Mouse (Mus musculus) gastrocnemius, adult 2 months (tissue): ENCODE measurements around the gene Dpm1. TPM values are rescaled to one million over a fixed set of nuclear protein-coding genes. Genes with fewer than 3 reads are reported as not detected.

Source experiments
- DNase-seq: peaks from one replicate; pipeline ENCODE4 v3.0.0; 2022
- H3K27ac ChIP-seq: fragments of 200-600 bp; 2 replicates; pipeline ENCODE4 v1.8.1; 2022; ENCODE audit warnings: mild to moderate bottlenecking
- H3K4me3 ChIP-seq: fragments of 200-600 bp; 2 replicates; pipeline ENCODE4 v1.8.1; 2022; ENCODE audit warnings: mild to moderate bottlenecking, moderate library complexity
- CTCF ChIP-seq: fragments of 200-600 bp; IDR thresholded peaks from 2 replicates; pipeline ENCODE4 v1.8.1; 2022; ENCODE audit warnings: antibody characterized with exemption, mild to moderate bottlenecking, moderate library complexity
- intact Hi-C: fragments of 180-260 bp; cut with DNase I; formaldehyde crosslinking; loops from one replicate; pipeline ENCODE4 v1.15.1; 2025
- total RNA-seq, 2 experiments: library from RNA; stranded (reverse); gene quantifications; 2 replicates each; pipeline ENCODE4 v1.2.3; 2021

Dpm1 gene
- total RNA-seq, 2 experiments from 2014 or later: 71.4 to 81.4 TPM

- H3K27ac ChIP-seq: peak overlapping the region; percentile 99
- intact Hi-C loops: loop anchor here (2.0 kb wide), 2 partner anchors 23 to 91 kb away; partner anchors contain the start of genes Dpm1, Gm20716 and Mocs3
- TF ChIP-seq CTCF: no peak
- DNase-seq: no peak
- no peak overlapping the region for H3K4me3 ChIP-seq
Measured at GRCm38 (mm10) chr2:168207883-168208282, 22.5 kb downstream of the Dpm1 start.

- DNase-seq: peak; percentile 94
- peak; percentile 84 for TF ChIP-seq CTCF
- intact Hi-C loops: loop anchor here (2.0 kb wide), 2 partner anchors 24 to 90 kb away; partner anchors contain the start of genes Dpm1, Gm20716 and Mocs3
- H3K4me3 ChIP-seq: peak within 1 kb of the TSS; percentile 99
- peak within 1 kb of the TSS; percentile 99 for H3K27ac ChIP-seq
Measured at GRCm38 (mm10) chr2:168206725-168207644, 23.4 kb downstream of the Dpm1 start, which contains the start of gene Adnp. TSS of gene Adnp (minus strand) at chr2:168207112.

GRCm38 (mm10) chr2:168205681-168206631, 24.4 kb downstream of the Dpm1 start:
- Histone ChIP-seq H3K27ac (peak overlapping the region; percentile 99), H3K4me3 (peak overlapping the region; percentile 99)
- intact Hi-C loops: loop anchor here (2.0 kb wide), 2 partner anchors 25 to 89 kb away; partner anchors contain the start of genes Dpm1, Gm20716 and Mocs3
- DNase-seq: peak; percentile 53
- no peak for TF ChIP-seq CTCF

- peak; percentile 82 for DNase-seq
- H3K4me3 ChIP-seq: peak overlapping the region; percentile 99
- intact Hi-C loops: no loop called here
- peak overlapping the region; percentile 99 for H3K27ac ChIP-seq
- TF ChIP-seq CTCF: peak; percentile 84
Measured at GRCm38 (mm10) chr2:168205265-168205664, 25.1 kb downstream of the Dpm1 start.

- Histone ChIP-seq H3K27ac (no peak overlapping the region), H3K4me3 (peak overlapping the region; percentile 99)
- DNase-seq: no peak
- intact Hi-C loops: no loop called here
- TF ChIP-seq CTCF: no peak
Measured at GRCm38 (mm10) chr2:168204476-168204999, 25.9 kb downstream of the Dpm1 start.

GRCm38 (mm10) chr2:168200014-168200691, 30.2 kb downstream of the Dpm1 start:
- no peak for DNase-seq
- Histone ChIP-seq H3K4me3 (no peak overlapping the region), H3K27ac (no peak overlapping the region)
- intact Hi-C loops: no loop called here
- no peak for TF ChIP-seq CTCF

- Histone ChIP-seq H3K4me3 (no peak overlapping the region), H3K27ac (no peak overlapping the region)
- DNase-seq: no peak
- TF ChIP-seq CTCF: no peak
- intact Hi-C loops: no loop called here
Measured at GRCm38 (mm10) chr2:168199476-168199875, 30.9 kb downstream of the Dpm1 start.

GRCm38 (mm10) chr2:168198421-168198820, 32.0 kb downstream of the Dpm1 start:
- Histone ChIP-seq H3K27ac (no peak overlapping the region), H3K4me3 (no peak overlapping the region)
- DNase-seq: no peak
- intact Hi-C loops: no loop called here
- no peak for TF ChIP-seq CTCF

GRCm38 (mm10) chr2:168195721-168196120, 34.7 kb downstream of the Dpm1 start:
- intact Hi-C loops: no loop called here
- Histone ChIP-seq H3K27ac (no peak overlapping the region), H3K4me3 (no peak overlapping the region)
- no peak for DNase-seq
- no peak for TF ChIP-seq CTCF

GRCm38 (mm10) chr2:168193685-168194084, 36.7 kb downstream of the Dpm1 start:
- no peak overlapping the region for H3K4me3 ChIP-seq
- TF ChIP-seq CTCF: no peak
- H3K27ac ChIP-seq: no peak overlapping the region
- intact Hi-C loops: no loop called here
- DNase-seq: no peak

GRCm38 (mm10) chr2:168191856-168192255, 38.5 kb downstream of the Dpm1 start:
- no peak for DNase-seq
- no peak overlapping the region for H3K27ac ChIP-seq
- TF ChIP-seq CTCF: no peak
- intact Hi-C loops: no loop called here
- no peak overlapping the region for H3K4me3 ChIP-seq

GRCm38 (mm10) chr2:168175946-168176345, 54.4 kb downstream of the Dpm1 start:
- DNase-seq: no peak
- TF ChIP-seq CTCF: no peak
- Histone ChIP-seq H3K4me3 (no peak overlapping the region), H3K27ac (no peak overlapping the region)
- intact Hi-C loops: no loop called here
